Mouse (Mus musculus) limb, embryonic 11.5 days (tissue): ENCODE data around the gene Abracl. TPM values are rescaled to one million over a fixed set of nuclear protein-coding genes. Genes with fewer than 3 reads are reported as not detected.

Experiments used
- ATAC-seq: fragments of 200-750 bp; cut with Nextera tagmentation; 2 replicates; pipeline ENCODE4 v1.8.0; 2017; ENCODE audit warnings: low read depth; ENCODE audit not compliant: insufficient number of reproducible peaks, low FRiP score, low TSS enrichment
- DNase-seq: peaks from one replicate; pipeline ENCODE4 v3.0.0-alpha.2; 2015; ENCODE audit warnings: low spot score
- H3K27ac ChIP-seq: fragments of 300-500 bp; sonication (generic); replicated peaks from 2 replicates; pipeline ENCODE4 v1.5.1; 2014; ENCODE audit warnings: low read depth, mild to moderate bottlenecking, low read length
- H3K27me3 ChIP-seq: fragments of 300-500 bp; sonication (generic); 2 replicates; pipeline ENCODE4 v1.6.1; 2014; ENCODE audit warnings: mild to moderate bottlenecking, low read length, mixed read lengths; ENCODE audit not compliant: control insufficient read depth, insufficient read depth
- H3K36me3 ChIP-seq: fragments of 300-500 bp; sonication (generic); 2 replicates; pipeline ENCODE4 v1.6.1; 2014; ENCODE audit warnings: mild to moderate bottlenecking, low read length, moderate library complexity, mixed read lengths; ENCODE audit not compliant: control insufficient read depth, insufficient read depth
- H3K4me1 ChIP-seq: fragments of 300-500 bp; sonication (generic); 2 replicates; pipeline ENCODE4 v1.6.1; 2014; ENCODE audit warnings: low read length, mixed read lengths; ENCODE audit not compliant: control insufficient read depth, insufficient read depth
- H3K4me2 ChIP-seq: fragments of 300-500 bp; sonication (generic); 2 replicates; pipeline ENCODE4 v1.6.1; 2014; ENCODE audit warnings: low read depth, mild to moderate bottlenecking, moderate library complexity; ENCODE audit not compliant: severe bottlenecking
- H3K4me3 ChIP-seq: fragments of 300-500 bp; sonication (generic); 2 replicates; pipeline ENCODE4 v1.5.1; 2014; ENCODE audit warnings: low read depth, low read length
- H3K9ac ChIP-seq: fragments of 300-500 bp; sonication (generic); 2 replicates; pipeline ENCODE4 v1.6.1; 2014; ENCODE audit warnings: mild to moderate bottlenecking, low read length
- H3K9me3 ChIP-seq: fragments of 300-500 bp; sonication (generic); 2 replicates; pipeline ENCODE4 v1.6.1; 2016; ENCODE audit warnings: low read length; ENCODE audit not compliant: control insufficient read depth
- WGBS: fragments of 180-500 bp; shearing (Covaris S2); extraction: QIAGEN DNeasy Blood & Tissue Kit; methylation state at CpG from one replicate; pipeline ENCODE4 v1.1.7; 2014; 5-methylcytosine and 5-hydroxymethylcytosine counted together
- polyA plus RNA-seq: library from polyadenylated mRNA; unstranded; fragments of >200 nt; fragmentation: Nextera tagmentation; extraction: Ambion mirVana; gene quantifications from 2 replicates; pipeline ENCODE4 v1.2.1, GENCODE M21; 2014

Gene Abracl
- polyA plus RNA-seq, 1 experiment from 2014 or later, result 198 TPM

GRCm38 (mm10) chr10:18064606-18065228 lies 41.6 kb upstream of the Abracl start:
- no peaks in the 10 kb centered on the region for H3K36me3 ChIP-seq
- WGBS, result 90% methylated on average over 7 of the region's 7 CpGs
- no peak overlapping the region for H3K27ac ChIP-seq
- peaks cover 2% of the 10 kb centered on the region; the same call in 1 of the 2 replicates for H3K4me1 ChIP-seq
- H3K27me3 ChIP-seq, result no peaks in the 10 kb centered on the region
- ATAC-seq (no peak), DNase-seq (no peak)
- no peaks in the 10 kb centered on the region for H3K9me3 ChIP-seq
- H3K9ac ChIP-seq, result no peak overlapping the region
- no peak overlapping the region for H3K4me2 ChIP-seq
- H3K4me3 ChIP-seq, result no peak overlapping the region

- Histone ChIP-seq H3K4me3 (no peak overlapping the region), H3K36me3 (no peaks in the 10 kb centered on the region), H3K27ac (no peak overlapping the region), H3K27me3 (no peaks in the 10 kb centered on the region), H3K4me2 (no peak overlapping the region), H3K4me1 (peaks cover 10% of the 10 kb centered on the region; the same call in 1 of the 2 replicates), H3K9me3 (no peaks in the 10 kb centered on the region), H3K9ac (no peak overlapping the region)
- WGBS, result 95% methylated on average over 4 of the region's 4 CpGs
- DNase-seq (no peak), ATAC-seq (no peak)
Observed at GRCm38 (mm10) chr10:18061533-18061932, 38.4 kb upstream of the Abracl start.

- H3K4me2 ChIP-seq, result no peak overlapping the region
- DNase-seq (no peak), ATAC-seq (no peak)
- no peaks in the 10 kb centered on the region for H3K36me3 ChIP-seq
- H3K4me3 ChIP-seq, result no peak overlapping the region
- H3K9me3 ChIP-seq, result no peaks in the 10 kb centered on the region
- peaks cover 10% of the 10 kb centered on the region; the same call in 1 of the 2 replicates for H3K4me1 ChIP-seq
- H3K27me3 ChIP-seq, result no peaks in the 10 kb centered on the region
- WGBS, result 91% methylated on average over 2 of the region's 2 CpGs
- no peak overlapping the region for H3K27ac ChIP-seq
- H3K9ac ChIP-seq, result no peak overlapping the region
Observed at GRCm38 (mm10) chr10:18060778-18061177, 37.7 kb upstream of the Abracl start.

GRCm38 (mm10) chr10:18059807-18060206 lies 36.7 kb upstream of the Abracl start:
- Histone ChIP-seq H3K27me3 (no peaks in the 10 kb centered on the region), H3K4me2 (no peak overlapping the region), H3K36me3 (no peaks in the 10 kb centered on the region), H3K27ac (no peak overlapping the region), H3K9ac (no peak overlapping the region), H3K9me3 (no peaks in the 10 kb centered on the region), H3K4me3 (no peak overlapping the region), H3K4me1 (peaks cover 10% of the 10 kb centered on the region; the same call in 1 of the 2 replicates)
- ATAC-seq (no peak), DNase-seq (no peak)
- WGBS, result 88% methylated on average over 13 of the region's 13 CpGs

GRCm38 (mm10) chr10:18058681-18059338 lies 35.7 kb upstream of the Abracl start:
- 82% methylated on average over 9 of the region's 9 CpGs for WGBS
- Histone ChIP-seq H3K9me3 (no peaks in the 10 kb centered on the region), H3K27me3 (no peaks in the 10 kb centered on the region), H3K4me2 (no peak overlapping the region), H3K4me1 (peaks cover 10% of the 10 kb centered on the region; the same call in 1 of the 2 replicates), H3K27ac (no peak overlapping the region), H3K36me3 (no peaks in the 10 kb centered on the region), H3K4me3 (no peak overlapping the region), H3K9ac (no peak overlapping the region)
- ATAC-seq, result no peak
- no peak for DNase-seq

- Histone ChIP-seq H3K27ac (peak overlapping the region; percentile 86; the same call in 1 of the 2 replicates), H3K9ac (peak overlapping the region; percentile 94), H3K4me1 (peaks cover 10% of the 10 kb centered on the region; the same call in 1 of the 2 replicates), H3K9me3 (no peaks in the 10 kb centered on the region), H3K4me2 (peak overlapping the region; percentile 71), H3K4me3 (peak overlapping the region; percentile 93), H3K36me3 (no peaks in the 10 kb centered on the region), H3K27me3 (no peaks in the 10 kb centered on the region)
- DNase-seq (no peak), ATAC-seq (no peak)
- WGBS, result 2% methylated on average over 8 of the region's 8 CpGs
Observed at GRCm38 (mm10) chr10:18056391-18056745, 33.3 kb upstream of the Abracl start.

- peak within 1 kb of the TSS; percentile 94 for H3K9ac ChIP-seq
- H3K4me1 ChIP-seq, result peaks cover 10% of the 10 kb centered on the region; the same call in 1 of the 2 replicates
- no peaks in the 10 kb centered on the region for H3K27me3 ChIP-seq
- peak within 1 kb of the TSS; percentile 93 for H3K4me3 ChIP-seq
- DNase-seq (peak; percentile 71), ATAC-seq (peak; percentile 63)
- under 1% methylated on average over 50 of the region's 90 CpGs for WGBS
- H3K4me2 ChIP-seq, result peak within 1 kb of the TSS; percentile 71
- H3K9me3 ChIP-seq, result no peaks in the 10 kb centered on the region
- H3K36me3 ChIP-seq, result no peaks in the 10 kb centered on the region
- H3K27ac ChIP-seq, result peak within 1 kb of the TSS; percentile 86
Observed at GRCm38 (mm10) chr10:18055696-18056390, 32.8 kb upstream of the Abracl start, which contains the start of gene Reps1. Gene Reps1, plus strand, starts transcription at chr10:18055861.

GRCm38 (mm10) chr10:18055009-18055695 lies 32.1 kb upstream of the Abracl start:
- no peaks in the 10 kb centered on the region for H3K36me3 ChIP-seq
- H3K27ac ChIP-seq, result peak overlapping the region; percentile 86
- no peaks in the 10 kb centered on the region for H3K27me3 ChIP-seq
- H3K4me3 ChIP-seq, result peak overlapping the region; percentile 93
- H3K9me3 ChIP-seq, result no peaks in the 10 kb centered on the region
- peak overlapping the region; percentile 94 for H3K9ac ChIP-seq
- DNase-seq, result peak; percentile 90
- 3% methylated on average over 51 of the region's 61 CpGs for WGBS
- peak; percentile 96 for ATAC-seq
- H3K4me2 ChIP-seq, result peak overlapping the region; percentile 71
- H3K4me1 ChIP-seq, result peaks cover 10% of the 10 kb centered on the region; the same call in 1 of the 2 replicates
